Mouse (Mus musculus) urinary bladder, postnatal 36 days (tissue): ENCODE measurements around the gene Lingo4.
A peak's percentile ranks its signal among the peaks of the same experiment; 100 is the strongest.

Source experiments
- DNase-seq, 2 experiments: peaks; one replicate each; pipeline ENCODE4 v3.0.0; 2022; ENCODE audit warnings: low spot score in 2 of 2, mixed read lengths in 1 of 2

The Lingo4 gene

DNA sequence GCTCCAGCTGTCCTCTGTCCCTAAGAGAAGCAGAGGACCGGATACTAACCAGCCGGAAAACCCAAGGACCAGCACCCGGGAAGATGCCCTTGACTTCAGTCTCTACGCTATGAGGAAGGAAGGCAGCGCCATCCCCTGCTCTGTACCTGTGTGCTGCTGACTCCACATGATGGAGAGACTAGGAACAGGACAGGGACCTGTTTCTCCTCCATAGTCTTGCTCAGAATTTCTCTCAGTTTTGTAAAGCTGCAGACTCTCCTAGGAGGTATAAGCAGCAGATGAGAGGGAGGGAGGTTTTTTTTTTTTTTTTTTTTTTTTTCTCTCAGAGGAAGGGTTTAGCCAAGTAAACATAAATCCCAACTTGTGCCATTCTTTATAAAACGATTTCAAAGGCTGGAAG, at the start of gene Lingo4:
Lingo4 (plus strand) TSS at position 301 of the 400 bp plus-strand sequence.
- DNase-seq = no peak

GRCm38 (mm10) chr3:94360812-94361211, 37.5 kb upstream of the Lingo4 start:
- no peak for DNase-seq

DNA sequence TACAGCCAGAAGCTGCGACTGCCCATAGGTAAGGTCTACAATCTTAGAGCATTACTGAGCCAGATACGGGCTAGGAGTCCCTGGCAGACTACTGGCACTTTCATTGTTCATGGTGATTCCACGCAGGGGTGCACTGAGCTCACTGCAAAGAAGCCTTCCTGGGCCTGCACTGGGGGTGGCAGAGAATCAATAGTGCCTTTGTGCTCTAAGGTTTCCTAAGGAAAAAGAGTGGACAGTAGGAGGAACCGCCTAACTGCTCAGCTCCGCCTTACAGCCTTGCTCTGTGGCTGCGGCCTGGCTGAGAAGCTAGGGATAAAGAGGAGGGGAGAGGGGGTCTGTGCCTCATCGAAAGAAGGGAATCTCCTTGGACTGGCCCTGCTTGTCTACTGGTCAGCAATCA, 36.2 kb upstream of the Lingo4 start, which contains the start of gene C2cd4d:
C2cd4d (plus strand) TSS at position 301 of the 400 bp plus-strand sequence.
- DNase-seq = no peak

- peak; percentile 17 to 40 for DNase-seq
Measured at GRCm38 (mm10) chr3:94363291-94364153, 34.8 kb upstream of the Lingo4 start.

DNA sequence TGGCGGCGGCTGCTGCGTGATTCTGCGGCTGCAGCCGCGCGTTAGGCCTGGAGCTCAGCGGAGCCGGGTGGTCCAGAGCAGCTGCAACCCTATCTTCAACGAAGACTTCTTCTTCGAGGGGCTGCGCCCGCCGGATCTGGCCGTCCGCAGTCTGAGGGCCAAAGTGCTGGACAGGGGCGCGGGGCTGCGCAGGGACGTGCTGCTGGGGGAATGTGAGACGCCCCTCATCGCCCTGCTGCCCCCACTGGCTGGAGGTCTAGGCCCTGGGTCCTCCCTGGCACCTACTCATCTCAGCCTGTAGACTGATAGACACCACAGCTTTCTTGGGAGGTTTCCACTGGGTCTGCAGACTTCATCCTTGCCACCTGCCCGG, 34.2 kb upstream of the Lingo4 start:
- no peak for DNase-seq

- peak; percentile 57 to 75 for DNase-seq
Measured at GRCm38 (mm10) chr3:94366761-94367160, 31.6 kb upstream of the Lingo4 start.

GRCm38 (mm10) chr3:94367511-94367910, 30.8 kb upstream of the Lingo4 start:
- no peak for DNase-seq

GRCm38 (mm10) chr3:94368631-94369030, 29.7 kb upstream of the Lingo4 start:
- no peak for DNase-seq

DNA sequence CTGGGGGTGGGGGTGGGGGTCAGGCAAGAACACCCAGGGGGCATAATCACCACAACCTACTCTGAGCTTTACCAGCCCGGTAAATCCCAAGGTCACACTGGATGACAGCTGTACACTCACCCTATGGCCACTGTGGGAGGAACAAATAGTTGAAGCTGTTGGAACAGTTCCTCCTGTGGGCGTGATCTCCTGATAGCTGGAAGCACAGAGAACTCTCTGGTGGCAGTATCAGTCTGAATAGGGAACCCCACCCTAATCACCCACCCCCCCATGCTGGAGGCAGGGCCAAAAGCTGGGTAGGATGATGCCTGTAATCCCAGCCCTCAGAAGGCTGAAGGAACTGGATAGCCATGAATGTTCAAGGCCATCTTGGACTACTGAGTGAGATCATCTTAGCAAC, 28.6 kb upstream of the Lingo4 start:
- DNase-seq = no peak

DNA sequence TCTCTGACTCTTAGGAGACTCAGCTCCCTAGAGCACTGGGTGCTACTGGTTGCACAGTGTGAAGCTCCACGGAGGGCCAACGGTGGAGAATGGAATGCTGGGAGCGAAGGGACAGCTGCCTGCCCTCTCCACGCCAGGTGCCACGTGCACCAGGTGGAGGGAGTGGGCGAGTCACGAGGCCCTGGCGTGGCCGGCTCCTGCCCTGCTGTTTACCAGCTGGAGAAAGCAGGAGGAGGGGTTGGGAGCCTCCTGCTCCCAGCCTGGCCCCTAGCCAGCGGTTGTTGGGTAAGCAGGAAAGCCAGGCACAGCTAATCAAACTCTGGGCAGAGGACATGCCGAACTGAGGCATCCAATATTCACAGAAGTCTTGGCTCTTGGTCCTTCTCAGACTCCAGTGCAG, 26.7 kb upstream of the Lingo4 start:
- DNase-seq = peak; percentile 68 to 89

- DNase-seq = no peak
Measured at GRCm38 (mm10) chr3:94372038-94372437, 26.3 kb upstream of the Lingo4 start.

DNA sequence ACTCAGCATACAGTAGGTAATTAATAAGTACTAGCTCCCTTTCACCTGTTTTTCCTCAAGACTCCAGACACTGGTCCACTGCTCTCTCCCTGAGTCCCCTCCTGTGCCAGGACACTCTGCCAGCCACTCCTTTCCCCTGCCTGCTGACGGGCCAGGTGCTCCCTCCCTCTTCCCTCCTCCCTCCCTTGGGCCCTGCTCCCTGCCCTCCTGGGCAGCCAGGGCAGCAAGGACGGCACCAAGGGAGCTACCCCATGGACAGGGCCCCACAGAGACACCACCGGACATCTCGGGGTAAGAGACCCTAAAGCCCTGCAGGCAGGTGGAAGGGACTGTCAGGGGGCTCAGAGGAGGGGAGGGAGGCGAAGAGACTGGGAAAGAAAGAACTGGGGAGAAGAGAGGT, 25.7 kb upstream of the Lingo4 start, which contains the start of gene Rorc:
Rorc (plus strand) TSS at position 154 of the 400 bp plus-strand sequence.
- peak; percentile 43 to 64 for DNase-seq

GRCm38 (mm10) chr3:94373090-94373489, 25.2 kb upstream of the Lingo4 start:
- DNase-seq = no peak

DNA sequence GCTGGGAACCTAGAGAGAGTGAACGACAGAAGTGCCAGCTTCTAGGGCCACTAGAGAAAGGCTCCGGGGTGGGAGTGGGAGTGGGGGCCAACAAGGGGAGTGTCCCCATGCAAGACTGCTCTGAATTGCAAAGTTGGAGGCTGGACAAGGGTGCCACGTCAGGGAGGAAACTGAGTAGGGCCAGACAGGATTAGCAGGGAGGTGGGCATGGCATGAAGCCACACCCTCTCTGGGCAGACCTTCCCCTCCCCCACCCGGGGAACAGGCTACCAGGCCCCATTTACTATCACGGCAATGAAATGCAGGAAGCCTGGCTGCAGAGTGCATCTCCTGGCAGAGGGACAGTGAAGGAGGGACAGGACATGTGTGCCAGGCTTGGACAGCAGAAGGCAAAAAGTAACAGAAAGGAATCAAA, 24.7 kb upstream of the Lingo4 start:
- peak; percentile 24 to 60 for DNase-seq

GRCm38 (mm10) chr3:94374636-94375035, 23.7 kb upstream of the Lingo4 start:
- DNase-seq = no peak

DNA sequence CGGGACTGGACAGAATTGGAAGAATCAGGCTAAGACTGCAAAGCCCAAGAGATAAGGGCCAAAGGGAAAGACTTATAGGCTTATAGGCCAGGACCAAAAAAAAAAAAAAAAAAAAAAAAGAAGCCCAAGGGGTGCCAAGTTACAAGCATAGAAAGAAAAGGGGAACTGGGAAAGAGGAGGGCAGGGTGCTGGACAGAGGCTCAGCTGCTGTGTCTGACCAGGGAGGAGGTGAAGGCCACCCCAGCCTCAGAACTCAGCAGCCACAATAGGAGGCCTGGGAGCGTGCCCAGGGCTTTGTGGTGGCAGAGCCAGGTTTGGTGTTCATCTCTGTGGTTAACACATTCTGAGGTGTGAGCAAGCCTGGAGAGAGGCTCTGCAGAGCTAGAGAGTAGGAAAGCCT, 23.2 kb upstream of the Lingo4 start:
- no peak for DNase-seq

DNA sequence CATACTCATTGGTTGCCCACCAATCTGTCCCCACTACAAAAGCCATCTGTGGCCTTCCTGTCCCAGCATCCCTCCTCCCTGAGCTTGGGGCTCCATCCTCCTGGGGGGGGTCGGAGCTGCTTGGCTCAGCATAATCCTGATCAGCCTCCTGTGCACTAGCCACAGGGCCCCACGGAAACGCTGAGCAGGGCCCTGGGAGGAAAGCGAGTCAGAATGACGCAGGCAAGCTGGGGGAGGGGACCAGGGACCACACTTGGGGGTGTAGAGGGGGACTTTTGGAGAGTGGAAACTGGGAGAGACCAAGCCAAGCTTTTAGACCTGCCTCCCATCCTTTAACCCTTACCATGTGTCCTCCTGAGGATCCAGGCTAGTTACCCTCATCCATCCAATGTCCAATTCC, 22.5 kb upstream of the Lingo4 start:
- no peak for DNase-seq

GRCm38 (mm10) chr3:94377028-94377923, 21.0 kb upstream of the Lingo4 start:
- no peak for DNase-seq

GRCm38 (mm10) chr3:94379831-94380510, 18.3 kb upstream of the Lingo4 start:
- no peak for DNase-seq

DNA sequence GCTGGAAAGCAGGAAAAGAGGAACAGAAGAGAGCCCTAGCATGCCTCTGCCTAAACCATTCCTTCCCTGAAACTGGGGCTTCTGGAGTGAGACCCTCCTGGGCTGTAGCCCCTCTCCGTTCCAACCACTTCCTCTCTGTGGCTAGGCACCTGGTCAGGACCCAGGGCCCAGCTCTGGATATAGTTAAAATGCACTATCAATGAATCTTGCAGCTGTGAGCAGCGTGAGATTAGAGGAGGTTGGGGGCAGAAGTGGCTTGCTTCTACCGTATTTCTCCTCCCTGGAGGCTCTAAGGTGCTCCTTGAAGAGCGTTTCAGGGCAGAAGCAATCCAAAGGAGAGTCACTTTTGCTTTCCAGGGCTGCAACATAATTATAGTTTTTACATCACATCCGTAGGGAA, 16.0 kb upstream of the Lingo4 start:
- DNase-seq = no peak

DNA sequence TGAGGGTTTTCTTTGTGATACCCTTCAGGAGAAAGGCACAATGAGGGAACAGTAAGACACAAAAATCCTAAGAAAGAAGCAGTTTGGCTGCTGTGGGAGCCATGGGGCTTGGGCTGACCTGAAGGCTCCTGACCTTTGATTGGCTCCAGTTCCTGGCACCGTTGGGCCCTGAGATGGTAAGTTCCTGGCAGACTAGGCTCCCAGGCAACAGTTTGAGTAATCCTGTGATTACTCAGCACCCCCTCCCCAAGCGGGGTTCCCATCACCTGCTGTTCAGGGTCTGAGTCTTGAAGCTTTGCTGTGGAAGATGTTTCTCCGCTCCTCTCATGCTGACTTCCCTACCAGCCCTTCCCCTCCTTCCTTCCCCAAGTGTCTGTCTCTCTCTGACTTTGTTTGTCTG, 14.8 kb upstream of the Lingo4 start:
- no peak for DNase-seq

- no peak for DNase-seq
Measured at GRCm38 (mm10) chr3:94386671-94387070, 11.6 kb upstream of the Lingo4 start.
